Mouse (Mus musculus): ENCODE measurements at regions not wholly inside any gene's neighbourhood (a gene's known extent, or its start where the extent isn't known, plus 50 kb on each side); places are given as distances from the start of the nearest gene placed in this dataset.

- DNase-seq = no peak
- Histone ChIP-seq H3K4me3 (replicated peaks; ENCODE audit: extremely low read depth, low read depth, low read length) (no peak overlapping the region), H3K4me1 (ENCODE audit: control insufficient read depth, insufficient read depth, low read length) (no peaks in the 10 kb centered on the region)
- WGBS = 40% methylated on average over 4 of the region's 4 CpGs
- TF ChIP-seq CTCF (IDR thresholded peaks at IDR 0.05; ENCODE audit: insufficient read depth, low read length) (no peak), POLR2A (IDR thresholded peaks at IDR 0.05; ENCODE audit: borderline replicate concordance, extremely low read depth, low read depth, low read length) (no peak)
Observed at GRCm38 (mm10) chr11:18165609-18166347, 212.1 kb upstream of the Etaa1 start.

- Histone ChIP-seq H3K4me1 (ENCODE audit: control insufficient read depth, insufficient read depth, low read length) (no peaks in the 10 kb centered on the region), H3K4me3 (replicated peaks; ENCODE audit: extremely low read depth, low read depth, low read length) (no peak overlapping the region)
- WGBS = 69% methylated on average over 2 of the region's 2 CpGs
- TF ChIP-seq POLR2A (IDR thresholded peaks at IDR 0.05; ENCODE audit: borderline replicate concordance, extremely low read depth, low read depth, low read length) (no peak), CTCF (IDR thresholded peaks at IDR 0.05; ENCODE audit: insufficient read depth, low read length) (no peak)
- no peak for DNase-seq
Observed at GRCm38 (mm10) chr11:18164025-18164423, 210.3 kb upstream of the Etaa1 start.

GRCm38 (mm10) chr11:18163156-18164024 is 209.7 kb upstream of the Etaa1 start:
- Histone ChIP-seq H3K4me1 (ENCODE audit: control insufficient read depth, insufficient read depth, low read length) (no peaks in the 10 kb centered on the region), H3K4me3 (replicated peaks; ENCODE audit: extremely low read depth, low read depth, low read length) (no peak overlapping the region)
- DNase-seq = no peak
- no peak for TF ChIP-seq POLR2A (IDR thresholded peaks at IDR 0.05; ENCODE audit: borderline replicate concordance, extremely low read depth, low read depth, low read length)
- no peak for TF ChIP-seq CTCF (IDR thresholded peaks at IDR 0.05; ENCODE audit: insufficient read depth, low read length)
- WGBS = 79% methylated on average over 5 of the region's 5 CpGs

GRCm38 (mm10) chr11:18156506-18156905 is 202.8 kb upstream of the Etaa1 start:
- no peak for DNase-seq
- H3K4me3 ChIP-seq (replicated peaks; ENCODE audit: extremely low read depth, low read depth, low read length) = no peak overlapping the region
- no peak for TF ChIP-seq CTCF (IDR thresholded peaks at IDR 0.05; ENCODE audit: insufficient read depth, low read length)
- TF ChIP-seq POLR2A (IDR thresholded peaks at IDR 0.05; ENCODE audit: borderline replicate concordance, extremely low read depth, low read depth, low read length) = no peak
- WGBS = 79% methylated on average over 4 of the region's 4 CpGs
- no peaks in the 10 kb centered on the region for H3K4me1 ChIP-seq (ENCODE audit: control insufficient read depth, insufficient read depth, low read length)

- Histone ChIP-seq H3K4me3 (replicated peaks; ENCODE audit: extremely low read depth, low read depth, low read length) (no peak overlapping the region), H3K4me1 (ENCODE audit: control insufficient read depth, insufficient read depth, low read length) (no peaks in the 10 kb centered on the region)
- peak; percentile 45 for DNase-seq
- 18% methylated on average over 6 of the region's 6 CpGs for WGBS
- TF ChIP-seq CTCF (IDR thresholded peaks at IDR 0.05; ENCODE audit: insufficient read depth, low read length) = peak; percentile 80
- no peak for TF ChIP-seq POLR2A (IDR thresholded peaks at IDR 0.05; ENCODE audit: borderline replicate concordance, extremely low read depth, low read depth, low read length)
Observed at GRCm38 (mm10) chr11:18151788-18152563, 198.3 kb upstream of the Etaa1 start.

GRCm38 (mm10) chr11:18151369-18151768 is 197.7 kb upstream of the Etaa1 start:
- WGBS = 69% methylated on average over 4 of the region's 4 CpGs
- H3K4me3 ChIP-seq (replicated peaks; ENCODE audit: extremely low read depth, low read depth, low read length) = no peak overlapping the region
- TF ChIP-seq CTCF (IDR thresholded peaks at IDR 0.05; ENCODE audit: insufficient read depth, low read length) (no peak), POLR2A (IDR thresholded peaks at IDR 0.05; ENCODE audit: borderline replicate concordance, extremely low read depth, low read depth, low read length) (no peak)
- H3K4me1 ChIP-seq (ENCODE audit: control insufficient read depth, insufficient read depth, low read length) = no peaks in the 10 kb centered on the region
- no peak for DNase-seq

- TF ChIP-seq CTCF (IDR thresholded peaks at IDR 0.05; ENCODE audit: insufficient read depth, low read length) (no peak), POLR2A (IDR thresholded peaks at IDR 0.05; ENCODE audit: borderline replicate concordance, extremely low read depth, low read depth, low read length) (no peak)
- no peak for DNase-seq
- WGBS = 87% methylated on average over 5 of the region's 5 CpGs
Observed at GRCm38 (mm10) chr11:18127488-18127887, 173.8 kb upstream of the Etaa1 start.

GRCm38 (mm10) chr11:18123031-18123430 is 169.4 kb upstream of the Etaa1 start:
- DNase-seq = no peak
- no peak overlapping the region for H3K4me3 ChIP-seq (replicated peaks; ENCODE audit: extremely low read depth, low read depth, low read length)
- 75% methylated on average over 6 of the region's 6 CpGs for WGBS
- H3K4me1 ChIP-seq (ENCODE audit: control insufficient read depth, insufficient read depth, low read length) = no peaks in the 10 kb centered on the region
- TF ChIP-seq CTCF (IDR thresholded peaks at IDR 0.05; ENCODE audit: insufficient read depth, low read length) = no peak
- TF ChIP-seq POLR2A (IDR thresholded peaks at IDR 0.05; ENCODE audit: borderline replicate concordance, extremely low read depth, low read depth, low read length) = no peak

More at GRCm38 (mm10) chr11:18127488-18127887, 173.8 kb upstream of the Etaa1 start:
- Histone ChIP-seq H3K4me1 (ENCODE audit: control insufficient read depth, insufficient read depth, low read length) (no peaks in the 10 kb centered on the region), H3K4me3 (replicated peaks; ENCODE audit: extremely low read depth, low read depth, low read length) (no peak overlapping the region)

GRCm38 (mm10) chr11:18122616-18123015 is 168.9 kb upstream of the Etaa1 start:
- no peak for DNase-seq
- WGBS = 32% methylated on average over 2 of the region's 2 CpGs

More at GRCm38 (mm10) chr11:18122616-18123015, 168.9 kb upstream of the Etaa1 start:
- no peaks in the 10 kb centered on the region for H3K4me1 ChIP-seq (ENCODE audit: control insufficient read depth, insufficient read depth, low read length)
- H3K4me3 ChIP-seq (replicated peaks; ENCODE audit: extremely low read depth, low read depth, low read length) = no peak overlapping the region
- TF ChIP-seq POLR2A (IDR thresholded peaks at IDR 0.05; ENCODE audit: borderline replicate concordance, extremely low read depth, low read depth, low read length) = no peak
- no peak for TF ChIP-seq CTCF (IDR thresholded peaks at IDR 0.05; ENCODE audit: insufficient read depth, low read length)

All from lung, adult 2 months (tissue).